Mouse (Mus musculus) liver, adult (tissue): ENCODE results near the gene Olfr1052.
"Not testable (repeated sequence)": the region's sequence is repeated elsewhere in the genome, so short reads cannot be mapped to it uniquely, and the experiment has no call there.

ENCODE experiments used
- GATA4 ChIP-seq: IDR thresholded peaks from 2 replicates; pipeline ENCODE4 v1.6.1; 2014; ENCODE audit warnings: mild to moderate bottlenecking, low read length; ENCODE audit not compliant: insufficient replicate concordance

Gene Olfr1052

GRCm38 (mm10) chr2:86292155-86292554, at the start of gene Olfr1052:
TSS of gene Olfr1052 (plus strand) at chr2:86292455.
- no peak for TF ChIP-seq GATA4

GRCm38 (mm10) chr2:86258228-86258627, 34.0 kb upstream of the Olfr1052 start, which contains the start of gene Olfr1049:
TSS of gene Olfr1049 (minus strand) at chr2:86258328.
- TF ChIP-seq GATA4, result not testable (repeated sequence)

GRCm38 (mm10) chr2:86278988-86279387, 13.3 kb upstream of the Olfr1052 start, which contains the start of gene Olfr1051:
TSS of gene Olfr1051 (minus strand) at chr2:86279088.
- not testable (repeated sequence) for TF ChIP-seq GATA4

GRCm38 (mm10) chr2:86315184-86315583, 22.9 kb downstream of the Olfr1052 start, which contains the start of gene Olfr1053:
TSS of gene Olfr1053 (minus strand) at chr2:86315284.
- TF ChIP-seq GATA4, result no peak

GRCm38 (mm10) chr2:86335333-86335732, 43.1 kb downstream of the Olfr1052 start, which contains the start of gene Olfr1054:
TSS of gene Olfr1054 (minus strand) at chr2:86335433.
- TF ChIP-seq GATA4, result no peak
